ENCODE assay signal across 8 mouse cellular contexts in genomic region chr7:96417251-96418004, GRCm38 (mm10).
DNase-seq lines count a peak whose midpoint lies in the region; ATAC-seq lines count a peak whose summit lies in the region.

No protein-coding gene starts in this region.

- 0 out of 2 replicates have a peak overlapping the region, but pooled peaks have one; percentile 7 for H3K27ac ChIP-seq in embryonic facial prominence, embryonic 15.5 days (replicated peaks)
- no peak overlapping the region for H3K27ac ChIP-seq in liver, embryonic 12.5 days

- H3K36me3 ChIP-seq in embryonic facial prominence, embryonic 15.5 days = no peaks in the 10 kb centered on the region
- H3K36me3 ChIP-seq in liver, embryonic 12.5 days = no peaks in the 10 kb centered on the region

- H3K4me1 ChIP-seq in embryonic facial prominence, embryonic 15.5 days = peaks cover 30% of the 10 kb centered on the region
- H3K4me1 ChIP-seq in liver, embryonic 12.5 days = no peaks in the 10 kb centered on the region

- intact Hi-C loops in heart, postnatal 25 days (cut with DNase I) = loop anchor here (5.0 kb wide), 1 partner anchor 85 kb away; no protein-coding TSS in a partner anchor

- ATAC-seq in embryonic facial prominence, embryonic 15.5 days (ENCODE audit: insufficient number of reproducible peaks, low FRiP score, low TSS enrichment, low read depth) = peak; percentile 68
- ATAC-seq in liver, embryonic 12.5 days = no peak

- no peak overlapping the region for H3K4me3 ChIP-seq in embryonic facial prominence, embryonic 15.5 days (replicated peaks)
- H3K4me3 ChIP-seq in liver, embryonic 12.5 days = no peak overlapping the region

- no peaks in the 10 kb centered on the region for H3K27me3 ChIP-seq in embryonic facial prominence, embryonic 15.5 days
- no peaks in the 10 kb centered on the region for H3K27me3 ChIP-seq in liver, embryonic 12.5 days (replicated peaks)

- H3K9ac ChIP-seq in embryonic facial prominence, embryonic 15.5 days = no peak overlapping the region
- H3K9ac ChIP-seq in liver, embryonic 12.5 days = no peak overlapping the region

- H3K9me3 ChIP-seq in embryonic facial prominence, embryonic 15.5 days (replicated peaks) = no peaks in the 10 kb centered on the region
- H3K9me3 ChIP-seq in liver, embryonic 12.5 days (replicated peaks) = no peaks in the 10 kb centered on the region

- DNase-seq in 3T3-L1 (ENCODE audit: low read depth, low spot score) = peak; percentile 4
- peak; percentile 70 for DNase-seq in adrenal gland, adult 2 months
- DNase-seq in heart, postnatal 25 days (ENCODE audit: low spot score) = peak; percentile 11
- DNase-seq in layer of hippocampus, adult 9-11 months = peak; percentile 83
- DNase-seq in lung, postnatal 36 days = peak; percentile 76
- DNase-seq in natural killer cell, adult 2 months (ENCODE audit: low spot score in 2 of 2) = no peak

- no peak overlapping the region for H3K4me2 ChIP-seq in embryonic facial prominence, embryonic 15.5 days (replicated peaks)
- no peak overlapping the region for H3K4me2 ChIP-seq in liver, embryonic 12.5 days

- WGBS in embryonic facial prominence, embryonic 15.5 days = 45% methylated on average over 13 of the region's 13 CpGs
- WGBS in liver, embryonic 12.5 days (ENCODE audit: insufficient replicate concordance) = 65% methylated on average over 13 of the region's 13 CpGs

Comparison
In these comparisons a context has a peak if more than half of its experiments do, and no peak if none do; other contexts are left out.
1. DNase-seq: peak in 3T3-L1 (single experiment), adrenal gland, adult 2 months (single experiment), heart, postnatal 25 days (single experiment), layer of hippocampus, adult 9-11 months (single experiment) and lung, postnatal 36 days (single experiment); none in natural killer cell, adult 2 months (0 of 2).